Mouse (Mus musculus): Measurements from ENCODE around the gene Hint2.

Gene Hint2

DNA sequence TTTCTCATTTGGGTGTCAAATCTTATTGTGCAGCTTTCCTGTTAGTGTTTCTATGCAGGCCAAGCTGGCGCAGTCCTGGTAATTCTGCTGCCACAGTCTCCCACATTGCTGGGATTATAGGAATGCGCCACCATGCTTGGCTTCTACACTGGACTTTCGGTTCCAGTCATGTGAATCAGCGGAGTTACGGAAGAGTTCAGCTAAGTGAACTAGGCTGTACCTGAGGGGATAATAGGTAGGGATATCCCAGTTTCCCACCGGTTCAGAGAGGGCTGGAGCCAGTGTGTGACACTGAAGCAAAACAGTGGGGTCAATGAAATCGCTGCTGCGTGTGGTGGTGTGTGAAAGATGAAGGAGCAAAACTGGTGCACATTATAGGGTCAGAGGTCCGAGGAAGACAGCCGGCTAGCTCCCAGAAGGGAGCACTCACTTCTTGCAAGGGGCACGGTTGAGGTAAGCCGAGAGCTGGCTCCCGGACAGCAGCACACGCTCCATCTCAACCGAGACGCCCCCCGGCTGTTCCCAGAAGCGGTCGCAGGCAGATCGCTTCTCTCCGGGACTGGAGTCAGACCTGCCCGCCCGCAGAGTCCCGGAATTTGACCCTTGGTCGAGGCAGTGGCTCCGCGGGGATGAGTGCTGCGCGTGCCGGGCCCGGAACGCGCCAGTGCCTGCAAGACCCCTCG lies 469 bp downstream of the Hint2 start:
- no peak for DNase-seq (ENCODE audit: low spot score)

DNA sequence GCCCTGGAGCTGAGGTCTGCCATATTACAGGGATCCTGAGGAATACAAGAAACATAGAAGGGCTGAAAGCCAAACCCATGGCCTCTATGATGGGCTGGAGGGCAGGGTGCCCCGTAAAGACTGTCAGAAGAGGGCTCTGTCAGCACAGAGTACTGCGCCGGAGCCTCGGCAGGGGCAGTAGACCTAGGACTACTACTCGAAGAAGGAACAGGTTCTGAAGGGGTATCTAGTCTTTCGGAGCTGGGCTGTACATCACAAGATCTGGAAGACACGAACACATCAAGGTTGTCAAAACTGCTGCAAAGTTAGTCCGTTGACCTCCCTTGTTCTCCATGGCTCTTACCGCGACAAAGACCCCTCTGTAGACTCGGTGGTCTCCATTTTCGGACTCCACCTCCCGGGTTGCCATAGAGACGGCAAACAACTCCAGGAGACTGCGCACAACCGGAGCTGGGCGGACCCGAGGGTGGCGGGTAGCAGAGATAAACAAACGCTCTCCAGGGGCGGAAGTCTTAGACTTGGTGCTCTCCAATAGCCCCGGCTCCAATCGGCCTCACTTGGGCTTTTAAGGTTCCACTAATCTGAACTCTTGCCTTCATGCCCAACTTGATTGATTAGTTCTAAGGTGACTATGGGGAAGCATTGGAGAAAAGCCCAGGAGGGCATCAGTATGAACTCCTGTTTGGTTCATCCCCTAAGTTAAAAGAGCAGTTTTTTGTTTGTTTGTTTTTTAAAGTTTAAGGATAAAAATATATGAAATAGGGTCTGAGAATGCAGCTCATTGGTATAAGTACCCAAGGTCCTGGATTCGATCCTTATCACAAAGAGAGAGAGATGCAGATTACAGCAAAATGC lies 2.9 kb downstream of the Hint2 start, which contains the start of gene Spag8:
Spag8 (minus strand) TSS at position 434 of the 855 bp plus-strand sequence.
- no peak for DNase-seq (ENCODE audit: low spot score)

- no peak for DNase-seq (ENCODE audit: low spot score)
These were observed 3.5 kb downstream of the Hint2 start for GRCm38 (mm10) chr4:43652726-43653125.

DNA sequence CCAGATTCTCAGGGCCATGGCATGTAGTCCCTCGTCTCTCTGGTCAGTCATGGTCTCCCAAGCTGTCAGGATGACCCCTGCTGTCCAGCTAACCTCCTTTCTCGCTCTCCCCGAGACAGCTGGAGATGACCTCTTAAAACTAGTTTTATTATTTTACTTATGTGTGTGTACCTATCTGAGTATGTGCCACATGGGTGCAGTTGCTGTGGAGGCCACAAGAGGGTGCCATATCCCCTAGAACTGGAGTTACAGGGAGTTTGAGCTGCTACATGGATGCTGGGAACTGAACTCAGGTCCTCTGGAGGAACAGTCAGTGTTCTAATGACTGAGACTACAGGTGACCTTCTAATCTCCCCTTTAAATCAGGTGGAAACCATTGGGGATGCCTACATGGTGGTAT lies 6.5 kb downstream of the Hint2 start:
- no peak for DNase-seq (ENCODE audit: low spot score)

DNA sequence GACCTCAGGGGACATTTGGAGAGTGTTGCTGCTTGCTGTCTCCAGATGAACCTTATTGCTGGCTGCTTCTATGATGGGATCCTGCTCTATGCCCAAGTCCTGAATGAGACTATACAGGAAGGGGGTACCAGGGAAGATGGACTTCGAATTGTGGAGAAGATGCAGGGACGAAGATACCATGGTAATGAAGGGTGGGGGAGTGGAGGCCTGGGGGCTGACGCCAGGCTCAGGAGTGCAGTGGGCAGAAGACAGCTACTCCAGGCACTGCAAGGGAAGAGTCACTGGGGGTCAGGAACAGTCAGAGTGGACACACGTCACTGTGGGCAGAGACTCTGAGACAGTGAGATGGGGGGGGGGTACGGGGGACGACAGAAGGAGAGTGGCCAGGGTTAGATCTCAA lies 15.8 kb downstream of the Hint2 start:
- DNase-seq (ENCODE audit: low spot score) = no peak

GRCm38 (mm10) chr4:43640076-43640475 lies 16.2 kb downstream of the Hint2 start:
- DNase-seq (ENCODE audit: low spot score) = no peak

DNA sequence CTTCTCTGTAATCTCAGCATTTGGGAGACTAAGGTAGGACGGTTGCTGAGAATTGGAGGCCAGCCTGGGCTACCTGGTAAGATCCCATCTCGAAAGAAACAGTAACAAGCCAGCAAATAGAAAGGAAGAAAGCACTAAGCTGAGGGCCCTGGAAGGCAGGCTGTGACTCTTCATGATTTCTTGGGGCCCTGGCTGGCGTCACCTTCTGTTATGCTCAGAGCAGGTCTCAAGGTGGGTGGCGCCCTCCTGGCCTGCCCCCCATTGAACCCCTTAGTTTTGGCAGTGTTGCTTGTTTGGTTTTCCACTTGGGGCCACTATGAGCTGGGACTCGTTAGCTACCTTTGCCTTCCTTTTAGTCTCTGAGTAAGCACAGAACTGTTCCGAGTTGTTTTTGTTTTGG lies 19.5 kb downstream of the Hint2 start:
- DNase-seq (ENCODE audit: low spot score) = no peak

DNA sequence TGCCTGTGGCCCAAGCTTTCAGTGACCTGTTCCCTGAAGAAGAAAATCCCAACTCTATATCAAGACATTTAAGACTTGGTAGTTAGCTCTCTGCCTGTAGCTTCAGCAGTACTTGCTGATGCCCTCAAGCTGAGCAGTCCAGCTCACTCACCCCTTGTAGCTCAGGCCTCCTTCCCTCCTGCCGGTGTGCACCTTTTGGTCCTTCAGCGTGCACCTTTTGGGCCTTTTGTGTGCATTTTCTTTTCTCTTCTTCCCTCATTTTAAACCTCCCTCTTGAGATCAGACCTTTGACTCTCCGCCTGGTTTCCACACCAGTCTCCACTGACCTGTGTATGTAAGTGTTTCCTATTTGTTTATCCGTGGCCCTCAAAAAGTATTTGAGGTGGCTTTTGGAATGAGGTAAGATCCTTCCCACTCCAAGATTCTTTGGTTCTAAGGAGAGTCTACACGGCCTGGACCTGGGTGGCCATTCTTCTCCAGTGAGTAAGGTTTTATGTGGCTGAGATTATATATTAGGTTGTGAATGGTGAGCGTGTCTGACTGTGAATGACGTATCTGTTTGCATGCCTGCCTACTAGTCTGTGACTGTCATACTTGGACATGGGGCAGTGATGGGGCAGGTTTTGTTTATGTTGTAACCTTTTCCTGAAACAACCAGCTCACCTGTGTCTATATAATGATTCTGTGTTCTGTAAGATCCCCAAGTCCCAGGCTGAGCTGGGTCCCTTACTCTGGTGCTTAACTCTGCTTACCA lies 21.5 kb downstream of the Hint2 start:
- no peak for DNase-seq (ENCODE audit: low spot score)

- DNase-seq (ENCODE audit: low spot score) = no peak
These were observed 22.5 kb downstream of the Hint2 start for GRCm38 (mm10) chr4:43633736-43634135.

- DNase-seq (ENCODE audit: low spot score) = no peak
These were observed 23.0 kb downstream of the Hint2 start for GRCm38 (mm10) chr4:43633296-43633695.

DNA sequence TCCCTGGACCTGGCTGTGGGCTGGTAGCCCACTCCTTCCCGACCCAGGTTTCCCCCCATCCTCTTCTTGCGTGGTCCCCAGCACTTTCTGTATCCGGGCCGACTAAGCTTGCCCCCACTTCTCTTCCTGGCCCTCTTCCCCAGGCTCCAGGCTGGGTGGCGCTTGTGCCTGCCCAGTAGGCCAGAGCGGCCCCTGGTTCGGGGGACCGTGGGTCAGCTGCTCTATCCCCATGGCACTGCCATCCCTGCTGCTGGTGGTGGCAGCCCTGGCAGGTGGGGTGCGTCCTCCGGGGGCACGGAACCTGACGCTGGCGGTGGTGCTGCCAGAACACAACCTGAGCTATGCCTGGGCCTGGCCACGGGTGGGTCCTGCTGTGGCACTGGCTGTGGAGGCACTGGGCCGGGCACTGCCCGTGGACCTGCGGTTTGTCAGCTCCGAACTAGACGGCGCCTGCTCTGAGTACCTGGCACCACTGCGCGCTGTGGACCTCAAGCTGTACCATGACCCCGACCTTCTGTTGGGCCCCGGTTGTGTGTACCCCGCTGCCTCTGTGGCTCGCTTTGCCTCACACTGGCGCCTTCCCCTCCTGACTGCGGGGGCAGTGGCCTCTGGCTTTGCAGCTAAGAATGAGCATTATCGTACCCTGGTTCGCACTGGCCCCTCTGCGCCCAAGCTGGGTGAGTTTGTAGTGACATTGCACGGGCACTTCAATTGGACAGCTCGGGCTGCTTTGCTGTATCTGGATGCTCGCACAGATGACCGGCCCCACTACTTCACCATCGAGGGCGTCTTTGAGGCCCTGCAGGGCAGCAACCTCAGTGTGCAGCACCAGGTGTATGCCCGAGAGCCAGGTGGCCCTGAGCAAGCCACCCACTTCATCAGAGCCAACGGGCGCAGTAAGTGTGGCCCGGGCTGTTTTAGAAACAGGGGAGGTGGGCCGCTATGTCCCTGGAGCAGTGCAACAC lies 24.0 kb downstream of the Hint2 start:
- no peak for DNase-seq (ENCODE audit: low spot score)

GRCm38 (mm10) chr4:43631046-43631955 lies 25.0 kb downstream of the Hint2 start, which contains the start of gene Npr2:
Gene Npr2 (plus strand): TSS chr4:43631935.
- no peak for DNase-seq (ENCODE audit: low spot score)

GRCm38 (mm10) chr4:43630671-43631045 lies 25.6 kb downstream of the Hint2 start:
- no peak for DNase-seq (ENCODE audit: low spot score)

DNA sequence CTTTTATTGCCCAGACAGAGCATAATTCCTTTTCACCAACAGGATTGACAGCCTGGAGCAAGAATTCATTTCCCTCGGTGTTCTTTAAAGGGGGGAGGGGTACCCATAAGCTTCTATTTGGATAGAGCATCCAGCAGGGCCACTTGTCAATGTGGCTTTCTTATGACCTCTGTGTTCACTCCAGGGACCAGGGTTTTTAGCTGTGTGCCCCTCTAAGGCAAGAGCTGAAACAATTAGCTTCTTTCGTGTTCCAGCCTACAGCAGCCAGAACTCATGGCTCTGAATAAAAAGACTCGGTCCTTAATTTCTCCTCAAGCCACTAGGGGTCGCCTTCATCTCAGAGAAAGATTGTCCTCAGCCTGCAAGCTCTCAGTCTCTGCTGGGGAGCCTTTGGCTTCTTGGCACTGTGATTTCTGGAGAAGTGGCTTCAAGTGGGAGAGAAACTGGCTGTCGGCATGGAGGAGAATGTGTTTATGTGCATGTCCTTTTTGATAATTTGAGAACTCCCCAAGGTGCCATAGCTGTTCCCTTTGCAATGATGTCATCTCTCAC lies 26.2 kb downstream of the Hint2 start:
- DNase-seq (ENCODE audit: low spot score) = peak; percentile 91

DNA sequence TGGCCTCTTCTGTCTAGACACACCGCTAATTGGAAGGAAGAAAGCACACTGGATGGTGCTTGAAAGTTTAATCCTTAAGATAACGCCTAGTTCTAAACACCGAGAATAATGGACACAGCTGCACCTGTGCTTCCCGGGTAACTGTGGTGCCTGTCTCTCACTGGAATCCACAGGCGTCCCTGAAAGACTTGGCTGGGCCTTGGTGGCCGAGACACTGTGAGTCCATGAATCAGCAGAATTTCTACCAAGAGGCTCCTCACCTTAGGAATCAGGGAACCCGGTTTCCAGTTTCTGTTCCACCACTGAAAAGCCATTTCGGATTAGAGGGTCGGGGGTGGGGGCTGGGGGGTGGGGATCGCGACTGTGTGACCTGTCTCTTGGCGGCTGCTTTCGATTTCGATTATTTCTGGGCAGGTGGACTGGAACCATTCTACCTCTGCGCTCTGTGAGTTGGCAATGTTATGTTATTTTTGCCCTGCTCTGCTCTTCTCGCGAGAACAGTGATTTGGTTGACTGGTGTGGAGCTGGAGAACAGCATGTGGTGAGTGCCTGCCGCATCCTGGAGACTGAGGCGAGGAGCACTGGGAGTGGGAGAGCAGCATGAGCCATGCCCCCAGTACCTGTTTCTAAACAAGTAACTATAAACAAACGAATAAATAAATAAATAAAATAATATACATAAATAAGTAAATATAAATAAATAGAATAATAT lies 27.0 kb downstream of the Hint2 start:
- DNase-seq (ENCODE audit: low spot score) = no peak

DNA sequence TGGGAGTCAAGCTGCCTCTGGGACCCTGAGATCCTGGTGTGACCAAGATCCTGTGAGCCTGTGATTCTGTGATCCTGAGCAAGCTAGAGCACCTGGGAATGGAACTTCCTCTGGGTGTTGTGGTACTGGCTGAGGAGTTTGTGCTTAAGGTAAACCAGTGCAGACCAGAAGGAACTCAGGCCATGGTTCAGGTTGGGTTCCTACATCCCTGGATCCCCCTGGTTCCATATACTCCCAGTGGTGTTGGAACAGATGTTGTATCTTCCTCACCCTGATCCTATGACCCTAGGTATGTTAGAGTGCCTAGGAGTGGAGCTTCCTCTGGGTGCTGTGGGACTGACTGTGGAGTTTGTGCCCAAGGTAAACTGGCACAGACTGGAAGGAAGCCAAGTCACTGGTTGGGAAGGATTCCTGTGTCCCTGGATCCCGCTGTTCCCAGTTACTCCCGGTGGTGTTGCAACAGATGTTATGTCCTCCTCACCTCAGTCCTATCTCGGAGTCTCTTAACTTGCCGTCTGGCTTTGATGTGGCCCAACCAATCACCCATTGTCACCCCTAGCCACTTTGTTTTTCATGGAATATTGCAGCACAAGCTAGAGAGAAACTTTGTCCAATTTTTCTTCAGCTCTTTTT lies 36.0 kb downstream of the Hint2 start:
- DNase-seq (ENCODE audit: low spot score) = no peak

DNA sequence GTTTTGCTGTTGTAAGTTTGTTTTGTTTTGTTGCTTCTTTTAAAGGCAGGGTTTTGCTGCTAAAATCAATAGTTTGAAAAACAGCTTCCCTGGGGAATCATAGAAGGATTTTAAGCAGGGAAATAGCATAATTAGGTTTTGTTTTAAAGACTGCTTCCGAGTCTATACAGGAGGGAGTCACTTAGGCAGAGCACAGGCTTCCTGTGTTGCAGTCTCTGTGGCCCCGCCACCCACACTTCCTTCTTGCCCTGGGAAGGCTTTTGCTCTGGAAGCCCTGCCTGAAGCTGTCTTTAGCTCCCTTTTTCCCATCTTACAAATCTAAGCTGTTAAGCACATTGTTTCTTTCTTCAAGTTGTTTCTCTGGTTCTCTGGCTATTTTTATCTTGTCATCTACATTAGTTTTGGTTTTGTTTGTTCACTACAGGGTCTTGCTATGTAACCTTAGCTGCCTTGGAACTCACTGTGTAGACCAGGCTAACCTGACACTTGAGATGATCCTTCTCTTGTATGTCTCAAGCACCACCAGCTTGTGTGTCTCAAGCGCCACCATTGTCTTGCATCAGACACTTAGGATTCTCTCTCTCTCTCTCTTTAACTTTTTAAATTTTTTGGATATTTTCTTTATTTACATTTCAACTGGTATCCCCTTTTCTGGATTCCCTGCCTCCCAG lies 43.1 kb downstream of the Hint2 start:
- DNase-seq (ENCODE audit: low spot score) = no peak

- no peak for DNase-seq (ENCODE audit: low spot score)
These were observed 43.7 kb downstream of the Hint2 start for GRCm38 (mm10) chr4:43612534-43612933.

Measured in layer of hippocampus, adult 9-10 months (tissue).